30 mouse cellular contexts compared by ENCODE assay signal in the genomic region with DNA sequence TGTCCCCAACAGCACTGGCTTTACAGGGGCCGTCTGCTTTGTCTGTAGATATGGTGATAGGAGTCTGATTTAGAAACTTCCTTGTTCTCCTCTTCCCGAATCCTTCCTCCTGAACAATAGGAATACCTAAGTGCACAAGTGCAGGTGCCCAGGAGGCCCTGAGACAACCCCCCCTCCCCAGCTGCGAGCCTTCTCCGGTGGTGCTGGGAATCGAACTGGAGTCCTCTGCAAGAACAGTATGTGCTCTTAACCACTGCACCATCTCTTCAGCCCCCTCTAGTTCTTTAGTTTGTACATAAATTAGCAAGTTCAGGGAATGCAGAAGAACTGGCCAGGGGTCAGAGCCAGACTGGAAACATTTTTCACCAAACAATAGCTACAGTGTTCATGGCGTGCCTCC. TPM values are rescaled to one million over a fixed set of nuclear protein-coding genes. Genes with fewer than 3 reads are reported as not detected.
DNase-seq lines count a peak whose midpoint lies in the region; ATAC-seq and TF ChIP-seq lines count a peak whose summit lies in the region.
"Had no signal": no experiment of that assay in that cellular context is flagged by ENCODE, and none has a peak within 500 bp of the region (broad histone marks: within the 10 kb centered on the region; RNA-seq: fewer than 3 reads in every experiment).

No protein-coding gene starts in this region.

- H3K27ac ChIP-seq in kidney, embryonic 14.5 days (ENCODE audit: low read depth, low read length) = peak overlapping the region; percentile 70; the same call in 1 of the 2 replicates
- H3K27ac ChIP-seq in lung, postnatal 0 days (ENCODE audit: low read length) = peak overlapping the region; percentile 80
- H3K27ac ChIP-seq in intestine, embryonic 16.5 days (ENCODE audit: low read length) = peak overlapping the region; percentile 38; the same call in 1 of the 2 replicates
- H3K27ac ChIP-seq: forebrain, embryonic 10.5 days; heart, adult 2 months; heart, embryonic 13.5 days; liver, embryonic 13.5 days; macrophage; neural tube, embryonic 13.5 days had no signal

- TF ChIP-seq EP300 in lung, postnatal 0 days (IDR thresholded peaks at IDR 0.05) = no peak

- no peaks in the 10 kb centered on the region for H3K9me3 ChIP-seq in kidney, embryonic 14.5 days (ENCODE audit: control insufficient read depth, low read length)
- no peaks in the 10 kb centered on the region for H3K9me3 ChIP-seq in lung, postnatal 0 days (ENCODE audit: low read length)
- H3K9me3 ChIP-seq in intestine, embryonic 16.5 days (ENCODE audit: control insufficient read depth, low read length) = no peaks in the 10 kb centered on the region
- H3K9me3 ChIP-seq: forebrain, embryonic 10.5 days; heart, embryonic 13.5 days; limb, embryonic 12.5 days; liver, embryonic 13.5 days; midbrain, embryonic 10.5 days; neural tube, embryonic 13.5 days had no signal

- no peak for DNase-seq in kidney, postnatal 36 days
- DNase-seq in lung, postnatal 0 days (ENCODE audit: low spot score) = no peak
- no peak for DNase-seq in lung, postnatal 25 days (ENCODE audit: low spot score)
- no peak for DNase-seq in spleen, postnatal 14 days (ENCODE audit: low spot score in 2 of 2)
- no peak for DNase-seq in left cerebral cortex, adult 18-20 months (ENCODE audit: low spot score in 2 of 2)
- DNase-seq: adrenal gland, postnatal 25 days; cerebellum, adult 8-10 months; cerebellum, postnatal 36 days; embryo, embryonic 11 days; gastrocnemius, postnatal 36 days; heart, adult 2 months; heart, postnatal 14 days; kidney, adult 8-10 months; liver, embryonic 13.5 days; lung, adult 2 months; retina, postnatal 1 day; right cerebral cortex, postnatal 4 days had no signal

- no peak overlapping the region for H3K4me3 ChIP-seq in kidney, embryonic 14.5 days (ENCODE audit: low read length)
- H3K4me3 ChIP-seq in lung, postnatal 0 days (ENCODE audit: low read depth, low read length) = no peak overlapping the region
- no peak overlapping the region for H3K4me3 ChIP-seq in intestine, embryonic 16.5 days (ENCODE audit: low read length)
- H3K4me3 ChIP-seq: forebrain, embryonic 10.5 days; heart, adult 2 months; heart, embryonic 13.5 days; limb, embryonic 12.5 days; liver, embryonic 13.5 days; midbrain, embryonic 10.5 days; myocyte; neural tube, embryonic 13.5 days had no signal

- 82% methylated on average over 6 of the region's 6 CpGs for WGBS in kidney, embryonic 14.5 days
- WGBS in lung, postnatal 0 days = 75% methylated on average over 6 of the region's 6 CpGs
- 81% methylated on average over 6 of the region's 6 CpGs for WGBS in intestine, embryonic 16.5 days

- no peak for ATAC-seq in kidney, embryonic 14.5 days (ENCODE audit: low FRiP score, low TSS enrichment)
- no peak for ATAC-seq in lung, postnatal 0 days
- no peak for ATAC-seq in intestine, embryonic 16.5 days
- no peak for ATAC-seq in megakaryocyte, adult 5-6 weeks (ENCODE audit: poor library complexity, severe bottlenecking)
- ATAC-seq: forebrain, embryonic 16.5 days; midbrain, embryonic 16.5 days had no signal

- no peaks in the 10 kb centered on the region for H3K27me3 ChIP-seq in kidney, embryonic 14.5 days (ENCODE audit: control insufficient read depth, insufficient read depth, low read length)
- no peaks in the 10 kb centered on the region for H3K27me3 ChIP-seq in lung, postnatal 0 days (replicated peaks; ENCODE audit: insufficient read depth, low read length)
- H3K27me3 ChIP-seq in intestine, embryonic 16.5 days (replicated peaks; ENCODE audit: control insufficient read depth, insufficient read depth, low read length) = no peaks in the 10 kb centered on the region
- H3K27me3 ChIP-seq: heart, embryonic 13.5 days; limb, embryonic 12.5 days; liver, embryonic 13.5 days; neural tube, embryonic 13.5 days had no signal

- TF ChIP-seq CTCF in lung, postnatal 0 days (IDR thresholded peaks at IDR 0.05) = no peak

- no peaks in the 10 kb centered on the region for H3K36me3 ChIP-seq in kidney, embryonic 14.5 days (ENCODE audit: control insufficient read depth, insufficient read depth, low read length)
- H3K36me3 ChIP-seq in lung, postnatal 0 days (ENCODE audit: insufficient read depth, low read length) = no peaks in the 10 kb centered on the region
- H3K36me3 ChIP-seq in intestine, embryonic 16.5 days (ENCODE audit: control insufficient read depth, insufficient read depth, low read length) = no peaks in the 10 kb centered on the region
- H3K36me3 ChIP-seq: forebrain, embryonic 10.5 days; heart, embryonic 13.5 days; limb, embryonic 12.5 days; liver, embryonic 13.5 days; midbrain, embryonic 10.5 days; neural tube, embryonic 13.5 days had no signal

- no peak overlapping the region for H3K4me2 ChIP-seq in kidney, embryonic 14.5 days (replicated peaks; ENCODE audit: low read depth, low read length)
- H3K4me2 ChIP-seq in lung, postnatal 0 days (replicated peaks; ENCODE audit: low read depth, low read length) = no peak overlapping the region
- no peak overlapping the region for H3K4me2 ChIP-seq in intestine, embryonic 16.5 days (ENCODE audit: low read depth, low read length)
- H3K4me2 ChIP-seq: heart, embryonic 13.5 days; limb, embryonic 12.5 days; liver, embryonic 13.5 days; neural tube, embryonic 13.5 days had no signal

- no peak overlapping the region for H3K9ac ChIP-seq in kidney, embryonic 14.5 days (ENCODE audit: low read depth, low read length)
- no peak overlapping the region for H3K9ac ChIP-seq in lung, postnatal 0 days (replicated peaks; ENCODE audit: low read depth)
- no peak overlapping the region for H3K9ac ChIP-seq in intestine, embryonic 16.5 days (ENCODE audit: low read depth, low read length)
- H3K9ac ChIP-seq: heart, embryonic 13.5 days; limb, embryonic 12.5 days; liver, embryonic 13.5 days; neural tube, embryonic 13.5 days had no signal

- peaks cover 15% of the 10 kb centered on the region for H3K4me1 ChIP-seq in kidney, embryonic 14.5 days (ENCODE audit: control insufficient read depth, insufficient read depth, low read length)
- peaks cover 15% of the 10 kb centered on the region; the same call in 1 of the 2 replicates for H3K4me1 ChIP-seq in lung, postnatal 0 days (ENCODE audit: insufficient read depth, low read depth, low read length)
- H3K4me1 ChIP-seq in intestine, embryonic 16.5 days (ENCODE audit: control insufficient read depth, insufficient read depth, low read length) = peaks cover 43% of the 10 kb centered on the region

RNA-seq across cellular contexts. Expression of gene Cdh1, which starts 14.7 kb away (rescaled TPM):
- polyA plus RNA-seq in kidney, embryonic 14.5 days (2014; fragmentation: Nextera tagmentation; extraction: Ambion mirVana) = 31.5 and 88.4 TPM in 2 replicates
- polyA plus RNA-seq in lung, postnatal 0 days (2015; fragmentation: Nextera tagmentation; extraction: Ambion mirVana) = 88.2 and 106 TPM in 2 replicates
- 170 and 181 TPM in 2 replicates for polyA plus RNA-seq in intestine, embryonic 16.5 days (2015; fragmentation: Nextera tagmentation; extraction: Ambion mirVana)
- total RNA-seq in megakaryocyte, adult 5-6 weeks (2015) = 6.2 and 8.0 TPM in 2 replicates
- total RNA-seq in megakaryocyte, adult 5-6 weeks (2017) = 5.2 and 7.0 TPM in 2 replicates
- 1 to 10 TPM; 2.2 to 2.8 TPM for total RNA-seq in left cerebral cortex, adult 18-20 months (2021)
- total RNA-seq: heart, adult 2 months; MEL had no signal

RNA-seq across cellular contexts. Expression of gene Gm10073, which starts 44.6 kb away (rescaled TPM):
- 11.5 and 11.6 TPM in 2 replicates for polyA plus RNA-seq in kidney, embryonic 14.5 days (2014; fragmentation: Nextera tagmentation; extraction: Ambion mirVana)
- polyA plus RNA-seq in lung, postnatal 0 days (2015; fragmentation: Nextera tagmentation; extraction: Ambion mirVana) = 8.0 and 9.0 TPM in 2 replicates
- 8.4 and 10.6 TPM in 2 replicates for polyA plus RNA-seq in intestine, embryonic 16.5 days (2015; fragmentation: Nextera tagmentation; extraction: Ambion mirVana)
- 53.0 and 66.6 TPM in 2 replicates for total RNA-seq in megakaryocyte, adult 5-6 weeks (2015)
- 5.4 and 6.9 TPM in 2 replicates for total RNA-seq in megakaryocyte, adult 5-6 weeks (2017)
- total RNA-seq in left cerebral cortex, adult 18-20 months (2021) = 10 to 100 TPM; 86.5 to 89.9 TPM
